In the genomic region with DNA sequence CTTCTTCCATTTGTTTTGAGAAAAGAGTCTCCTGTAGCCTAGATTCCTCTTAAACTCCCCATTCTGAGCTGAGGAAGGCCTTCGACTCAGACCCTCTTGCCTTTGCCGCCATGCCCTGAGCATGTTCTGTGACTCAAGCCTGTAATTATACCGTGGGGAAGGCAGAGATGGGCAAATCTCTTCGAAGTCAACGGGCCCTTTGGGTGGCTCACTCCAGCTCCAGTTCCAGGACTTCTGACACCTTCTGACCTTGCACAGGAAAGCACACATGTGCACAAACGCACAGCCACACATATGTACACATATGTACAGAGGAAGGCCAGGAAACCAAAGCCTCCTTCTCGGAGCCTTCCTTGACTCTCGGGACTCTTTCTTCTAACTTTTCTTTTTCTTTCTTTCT, we compare ENCODE assay signal across 12 mouse cellular contexts. TPM values are rescaled to one million over a fixed set of nuclear protein-coding genes. Genes with fewer than 3 reads are reported as not detected.
A peak's percentile ranks its signal among the peaks of the same experiment; 100 is the strongest.
DNase-seq lines count a peak whose midpoint lies in the region; ATAC-seq and TF ChIP-seq lines count a peak whose summit lies in the region.
"Had no signal": no experiment of that assay in that cellular context is flagged by ENCODE, and none has a peak within 500 bp of the region (broad histone marks: within the 10 kb centered on the region; RNA-seq: fewer than 3 reads in every experiment).

No protein-coding gene starts in this region.

- no peak overlapping the region for H3K9ac ChIP-seq in kidney, postnatal 0 days (ENCODE audit: low read depth, low read length)
- H3K9ac ChIP-seq: neural tube, embryonic 13.5 days had no signal

- H3K27ac ChIP-seq in gastrocnemius, adult 2 months: peak overlapping the region; percentile 76
- peak overlapping the region; percentile 73 for H3K27ac ChIP-seq in kidney, postnatal 0 days
- peak overlapping the region; percentile 25; the same call in 1 of the 2 replicates for H3K27ac ChIP-seq in embryonic facial prominence, embryonic 10.5 days (replicated peaks)
- H3K27ac ChIP-seq in small intestine, adult 2 months (ENCODE audit: insufficient read depth, low read depth, low read length): peak overlapping the region; percentile 72
- H3K27ac ChIP-seq: midbrain, embryonic 10.5 days; neural tube, embryonic 13.5 days had no signal

- no peak for DNase-seq in gastrocnemius, adult 2 months
- DNase-seq in gastrocnemius, adult 18-20 months (ENCODE audit: low spot score): no peak
- DNase-seq in kidney, postnatal 0 days (ENCODE audit: low spot score): no peak
- no peak for DNase-seq in kidney, postnatal 36 days
- DNase-seq in embryonic facial prominence, embryonic 10.5 days (ENCODE audit: low spot score): no peak
- DNase-seq in adrenal gland, adult (ENCODE audit: inconsistent age in 2 of 2, low spot score in 1 of 2): no peak
- DNase-seq: cerebellum, postnatal 25 days had no signal

- no peaks in the 10 kb centered on the region for H3K27me3 ChIP-seq in kidney, postnatal 0 days (ENCODE audit: insufficient read depth, low read length)
- H3K27me3 ChIP-seq in embryonic facial prominence, embryonic 10.5 days (replicated peaks; ENCODE audit: low read depth, poor library complexity, severe bottlenecking): no peaks in the 10 kb centered on the region
- H3K27me3 ChIP-seq in small intestine, adult 2 months (ENCODE audit: control insufficient read depth, insufficient read depth, low read length): no peaks in the 10 kb centered on the region
- H3K27me3 ChIP-seq: neural tube, embryonic 13.5 days; Patski had no signal

- TF ChIP-seq CTCF in gastrocnemius, adult 2 months (IDR thresholded peaks at IDR 0.05): no peak
- no peak for TF ChIP-seq CTCF in kidney, postnatal 0 days (IDR thresholded peaks at IDR 0.05; ENCODE audit: low read depth)
- TF ChIP-seq CTCF in small intestine, adult 2 months (IDR thresholded peaks at IDR 0.05; ENCODE audit: extremely low read depth, insufficient read length, insufficient replicate concordance, low read depth, low read length): no peak

- H3K4me2 ChIP-seq in kidney, postnatal 0 days (ENCODE audit: low read length): no peak overlapping the region
- H3K4me2 ChIP-seq: neural tube, embryonic 13.5 days had no signal

- intact Hi-C loops in gastrocnemius, adult 2 months (cut with DNase I): no loop called here

- ATAC-seq in kidney, postnatal 0 days (replicated peaks; ENCODE audit: low FRiP score, low read depth): no peak
- no peak for ATAC-seq in inflammation-experienced regulatory T-cells, adult 6 months
- ATAC-seq: Patski had no signal

- H3K36me3 ChIP-seq in kidney, postnatal 0 days (ENCODE audit: insufficient read depth, low read length): no peaks in the 10 kb centered on the region
- no peaks in the 10 kb centered on the region for H3K36me3 ChIP-seq in embryonic facial prominence, embryonic 10.5 days (replicated peaks)
- H3K36me3 ChIP-seq in small intestine, adult 2 months (ENCODE audit: control insufficient read depth, insufficient read depth, low read length): no peaks in the 10 kb centered on the region
- H3K36me3 ChIP-seq: midbrain, embryonic 10.5 days; neural tube, embryonic 13.5 days had no signal

- H3K9me3 ChIP-seq in kidney, postnatal 0 days (replicated peaks; ENCODE audit: low read length): no peaks in the 10 kb centered on the region
- no peaks in the 10 kb centered on the region for H3K9me3 ChIP-seq in embryonic facial prominence, embryonic 10.5 days
- H3K9me3 ChIP-seq: midbrain, embryonic 10.5 days; neural tube, embryonic 13.5 days had no signal

- 75% methylated on average over 8 of the region's 8 CpGs for WGBS in kidney, postnatal 0 days
- WGBS in embryonic facial prominence, embryonic 10.5 days: 87% methylated on average over 8 of the region's 8 CpGs
- 67% methylated on average over 8 of the region's 8 CpGs for WGBS in small intestine, adult 2 months

- TF ChIP-seq POLR2A in small intestine, adult 2 months (IDR thresholded peaks at IDR 0.05; ENCODE audit: low read depth, low read length): no peak

- H3K4me3 ChIP-seq in gastrocnemius, adult 2 months: no peak overlapping the region; the same call in 1 of the 2 replicates
- H3K4me3 ChIP-seq in kidney, postnatal 0 days (replicated peaks; ENCODE audit: low read depth, low read length): no peak overlapping the region
- no peak overlapping the region for H3K4me3 ChIP-seq in embryonic facial prominence, embryonic 10.5 days
- H3K4me3 ChIP-seq in small intestine, adult 2 months (ENCODE audit: low read depth, low read length): no peak overlapping the region
- H3K4me3 ChIP-seq: midbrain, embryonic 10.5 days; neural tube, embryonic 13.5 days had no signal

- H3K4me1 ChIP-seq in kidney, postnatal 0 days (replicated peaks; ENCODE audit: insufficient read depth, low read length): peaks cover 5% of the 10 kb centered on the region; the same call in 1 of the 2 replicates
- peaks cover 7% of the 10 kb centered on the region for H3K4me1 ChIP-seq in embryonic facial prominence, embryonic 10.5 days
- H3K4me1 ChIP-seq in small intestine, adult 2 months (ENCODE audit: control insufficient read depth, insufficient read depth, insufficient read length, low read length): peaks cover 14% of the 10 kb centered on the region
- H3K4me1 ChIP-seq: midbrain, embryonic 10.5 days; neural tube, embryonic 13.5 days had no signal

RNA-seq across cellular contexts. Expression of gene Ncoa3, which starts 37.0 kb away (rescaled TPM):
- total RNA-seq in gastrocnemius, adult 2 months (2021): 10 to 100 TPM; 21.0 to 24.8 TPM
- 10 to 100 TPM; 14.6 to 20.4 TPM for total RNA-seq in gastrocnemius, adult 18-20 months (2021)
- polyA plus RNA-seq in kidney, postnatal 0 days (2015; fragmentation: Nextera tagmentation; extraction: Ambion mirVana): 14.6 and 15.9 TPM in 2 replicates
- polyA plus RNA-seq in embryonic facial prominence, embryonic 10.5 days (2016; fragmentation: Nextera tagmentation; extraction: Ambion mirVana): 16.0 TPM in 2 replicates
- 13.0 and 20.1 TPM in 2 replicates for polyA plus RNA-seq in small intestine, adult 2 months (2012; rRNA removed)
- 10 to 100 TPM; 36.0 to 74.1 (median 67.4) TPM for polyA plus RNA-seq in inflammation-experienced regulatory T-cells, adult 6 months (2017; shearing (Covaris generic))

RNA-seq across cellular contexts. Expression of gene Zmynd8, which starts 56.6 kb away (rescaled TPM):
- total RNA-seq in gastrocnemius, adult 2 months (2021): 10 to 100 TPM; 13.1 to 23.3 TPM
- 10 to 100 TPM; 16.4 to 17.2 TPM for total RNA-seq in gastrocnemius, adult 18-20 months (2021)
- 39.6 and 41.7 TPM in 2 replicates for polyA plus RNA-seq in kidney, postnatal 0 days (2015; fragmentation: Nextera tagmentation; extraction: Ambion mirVana)
- polyA plus RNA-seq in embryonic facial prominence, embryonic 10.5 days (2016; fragmentation: Nextera tagmentation; extraction: Ambion mirVana): 68.1 and 69.9 TPM in 2 replicates
- polyA plus RNA-seq in small intestine, adult 2 months (2012; rRNA removed): 9.7 and 17.4 TPM in 2 replicates
- 10 to 100 TPM; 43.3 to 65.6 (median 61.9) TPM for polyA plus RNA-seq in inflammation-experienced regulatory T-cells, adult 6 months (2017; shearing (Covaris generic))

Comparison
In these comparisons a context has a peak if more than half of its experiments do, and no peak if none do; other contexts are left out.
1. H3K27ac ChIP-seq: peak in every context shown above with its lines; median percentile 76 in gastrocnemius, adult 2 months; 73 in kidney, postnatal 0 days; 72 in small intestine, adult 2 months; 25 in embryonic facial prominence, embryonic 10.5 days.